Mouse (Mus musculus) kidney, adult 2 months (tissue): ENCODE measurements around the gene Abcb11.

Experiments
- CTCF ChIP-seq: fragments of 200-500 bp; conservative IDR thresholded peaks from 2 replicates; pipeline ENCODE4 v1.5.1; 2011; ENCODE audit warnings: low read depth, mild to moderate bottlenecking, control low read depth, low read length, moderate library complexity, mixed read lengths; ENCODE audit not compliant: insufficient read depth, insufficient read length
- POLR2A ChIP-seq: fragments of 200-500 bp; IDR thresholded peaks from one replicate; pipeline ENCODE4 v1.6.1; 2011; ENCODE audit warnings: low read depth, low read length, control low read depth

DNA sequence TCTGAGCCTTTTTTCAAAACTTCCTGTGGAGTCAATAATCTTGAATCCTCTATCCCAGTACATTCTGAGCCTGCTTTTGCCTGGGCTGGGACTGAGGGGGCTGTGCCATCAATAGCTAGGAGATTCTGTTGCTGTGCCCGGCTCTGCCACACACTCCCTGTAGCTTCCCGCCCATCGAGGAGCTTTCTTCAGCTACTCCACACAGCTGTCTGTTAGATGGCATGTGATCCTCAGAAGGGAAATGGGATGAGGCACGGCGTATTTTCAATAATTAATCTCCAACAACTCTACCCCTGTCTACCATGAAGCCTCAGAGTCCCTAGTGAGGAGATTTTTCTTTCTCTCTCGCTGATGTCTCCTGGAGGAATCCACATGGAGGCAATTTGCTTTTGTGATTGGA lies 113.8 kb downstream of the Abcb11 start:
- TF ChIP-seq CTCF = no peak
- no peak for TF ChIP-seq POLR2A
